Mouse (Mus musculus): ENCODE measurements around the gene Prm2. TPM values are rescaled to one million over a fixed set of nuclear protein-coding genes. Genes with fewer than 3 reads are reported as not detected.

Gene Prm2
- total and polyA plus RNA-seq, 3 experiments = 5.7 TPM; not detected in 2

GRCm38 (mm10) chr16:10786782-10787547 lies 9.0 kb downstream of the Prm2 start:
- peak overlapping the region; percentile 94 for H3K27ac ChIP-seq
- 27% methylated on average over 4 of the region's 4 CpGs for WGBS
- TF ChIP-seq EP300 (IDR thresholded peaks at IDR 0.05; ENCODE audit: insufficient read depth, low read depth, low read length) = no peak
- no peak for TF ChIP-seq POLR2A (IDR thresholded peaks at IDR 0.05; ENCODE audit: insufficient read depth, low read depth, low read length)
- TF ChIP-seq CTCF (IDR thresholded peaks at IDR 0.05) = no peak
- intact Hi-C loops (cut with DNase I) = loop anchor here (2.0 kb wide), 2 partner anchors 60 to 146 kb away; no protein-coding TSS in a partner anchor
- no peaks in the 10 kb centered on the region for H3K79me2 ChIP-seq (replicated peaks; ENCODE audit: control insufficient read depth, insufficient read depth, low read length)
- no peaks in the 10 kb centered on the region for H3K27me3 ChIP-seq (ENCODE audit: control insufficient read depth, insufficient read depth, low read length)
- H3K4me1 ChIP-seq (ENCODE audit: control insufficient read depth, insufficient read depth, low read length) = peaks cover 13% of the 10 kb centered on the region
- H3K36me3 ChIP-seq (ENCODE audit: control insufficient read depth, insufficient read depth, low read length) = no peaks in the 10 kb centered on the region
- no peak overlapping the region for H3K4me3 ChIP-seq
- no peak overlapping the region for H3K9ac ChIP-seq (ENCODE audit: low read depth, low read length)
- peak in 1 of 2 experiments; percentile 55 for DNase-seq

- intact Hi-C loops (cut with DNase I) = loop anchor here (2.0 kb wide), 2 partner anchors 61 to 145 kb away; no protein-coding TSS in a partner anchor
- Histone ChIP-seq H3K79me2 (replicated peaks; ENCODE audit: control insufficient read depth, insufficient read depth, low read length) (no peaks in the 10 kb centered on the region), H3K4me3 (peak overlapping the region; percentile 80), H3K27ac (peak overlapping the region; percentile 94), H3K4me1 (ENCODE audit: control insufficient read depth, insufficient read depth, low read length) (peaks cover 13% of the 10 kb centered on the region), H3K9ac (ENCODE audit: low read depth, low read length) (peak overlapping the region; percentile 66), H3K36me3 (ENCODE audit: control insufficient read depth, insufficient read depth, low read length) (no peaks in the 10 kb centered on the region), H3K27me3 (ENCODE audit: control insufficient read depth, insufficient read depth, low read length) (no peaks in the 10 kb centered on the region)
- WGBS = 2% methylated on average over 9 of the region's 9 CpGs
- no peak for TF ChIP-seq POLR2A (IDR thresholded peaks at IDR 0.05; ENCODE audit: insufficient read depth, low read depth, low read length)
- TF ChIP-seq EP300 (IDR thresholded peaks at IDR 0.05; ENCODE audit: insufficient read depth, low read depth, low read length) = peak; percentile 85
- TF ChIP-seq CTCF (IDR thresholded peaks at IDR 0.05) = peak; percentile 90
- DNase-seq = peak; percentile 77 to 87
Observed at GRCm38 (mm10) chr16:10786288-10786687, 9.6 kb downstream of the Prm2 start.

- WGBS = under 1% methylated on average over 59 of the region's 59 CpGs
- H3K36me3 ChIP-seq (ENCODE audit: control insufficient read depth, insufficient read depth, low read length) = no peaks in the 10 kb centered on the region
- TF ChIP-seq POLR2A (IDR thresholded peaks at IDR 0.05; ENCODE audit: insufficient read depth, low read depth, low read length) (peak; percentile 81), EP300 (IDR thresholded peaks at IDR 0.05; ENCODE audit: insufficient read depth, low read depth, low read length) (peak; percentile 27; the same call in 1 of the 2 replicates), CTCF (IDR thresholded peaks at IDR 0.05) (peak; percentile 16)
- peak within 1 kb of the TSS; percentile 85 for H3K9ac ChIP-seq (ENCODE audit: low read depth, low read length)
- peak within 1 kb of the TSS; percentile 80 for H3K4me3 ChIP-seq
- peak; percentile 90 to 91 for DNase-seq
- H3K4me1 ChIP-seq (ENCODE audit: control insufficient read depth, insufficient read depth, low read length) = peaks cover 13% of the 10 kb centered on the region
- intact Hi-C loops (cut with DNase I) = loop anchor here (1.0 to 2.0 kb wide), 6 partner anchors 43 to 221 kb away; no protein-coding TSS in a partner anchor
- no peaks in the 10 kb centered on the region for H3K27me3 ChIP-seq (ENCODE audit: control insufficient read depth, insufficient read depth, low read length)
- H3K79me2 ChIP-seq (replicated peaks; ENCODE audit: control insufficient read depth, insufficient read depth, low read length) = no peaks in the 10 kb centered on the region
- H3K27ac ChIP-seq = peak within 1 kb of the TSS; percentile 94
Observed at GRCm38 (mm10) chr16:10785371-10786231, 10.3 kb downstream of the Prm2 start, which contains the start of gene Socs1. Gene Socs1 (minus strand): TSS chr16:10785536.

- Histone ChIP-seq H3K27me3 (ENCODE audit: control insufficient read depth, insufficient read depth, low read length) (no peaks in the 10 kb centered on the region), H3K9ac (ENCODE audit: low read depth, low read length) (peak overlapping the region; percentile 85), H3K36me3 (ENCODE audit: control insufficient read depth, insufficient read depth, low read length) (no peaks in the 10 kb centered on the region), H3K4me3 (peak overlapping the region; percentile 80), H3K27ac (peak overlapping the region; percentile 94), H3K79me2 (replicated peaks; ENCODE audit: control insufficient read depth, insufficient read depth, low read length) (no peaks in the 10 kb centered on the region), H3K4me1 (ENCODE audit: control insufficient read depth, insufficient read depth, low read length) (peaks cover 13% of the 10 kb centered on the region)
- TF ChIP-seq EP300 (IDR thresholded peaks at IDR 0.05; ENCODE audit: insufficient read depth, low read depth, low read length) (no peak), POLR2A (IDR thresholded peaks at IDR 0.05; ENCODE audit: insufficient read depth, low read depth, low read length) (no peak), CTCF (IDR thresholded peaks at IDR 0.05) (peak; percentile 90)
- peak; percentile 93 to 95 for DNase-seq
- WGBS = under 1% methylated on average over 45 of the region's 55 CpGs
- intact Hi-C loops (cut with DNase I) = loop anchor here (1.0 to 2.0 kb wide), 4 partner anchors 43 to 220 kb away; no protein-coding TSS in a partner anchor
Observed at GRCm38 (mm10) chr16:10784793-10785370, 11.1 kb downstream of the Prm2 start.

All from heart, adult 2 months (tissue).